Mouse (Mus musculus) B cell, adult 67 days (primary cell): Measurements from ENCODE around the gene Uaca. TPM values are rescaled to one million over a fixed set of nuclear protein-coding genes. Genes with fewer than 3 reads are reported as not detected.

Source experiments
- total RNA-seq, 2 experiments: library from RNA; stranded (reverse); gene quantifications; 4 replicates each; pipeline ENCODE4 v1.2.4; 2023

Uaca gene
- total RNA-seq, result not detected

GRCm38 (mm10) chr9:60794210-60794840 is at the start of gene Uaca:
Gene Uaca, plus strand, starts transcription at chr9:60794542.

Other genes starting within 250 kb of the Uaca start
- gene Lrrc49, start 106.4 kb upstream of the Uaca start, total RNA-seq, result under 1 TPM; 0.21 to 0.64 TPM
- gene Larp6, start 81.6 kb upstream of the Uaca start, total RNA-seq, result not detected